Mouse (Mus musculus): Measurements from ENCODE around the gene Pepd.
A peak's percentile ranks its signal among the peaks of the same experiment; 100 is the strongest.

The Pepd gene

DNA sequence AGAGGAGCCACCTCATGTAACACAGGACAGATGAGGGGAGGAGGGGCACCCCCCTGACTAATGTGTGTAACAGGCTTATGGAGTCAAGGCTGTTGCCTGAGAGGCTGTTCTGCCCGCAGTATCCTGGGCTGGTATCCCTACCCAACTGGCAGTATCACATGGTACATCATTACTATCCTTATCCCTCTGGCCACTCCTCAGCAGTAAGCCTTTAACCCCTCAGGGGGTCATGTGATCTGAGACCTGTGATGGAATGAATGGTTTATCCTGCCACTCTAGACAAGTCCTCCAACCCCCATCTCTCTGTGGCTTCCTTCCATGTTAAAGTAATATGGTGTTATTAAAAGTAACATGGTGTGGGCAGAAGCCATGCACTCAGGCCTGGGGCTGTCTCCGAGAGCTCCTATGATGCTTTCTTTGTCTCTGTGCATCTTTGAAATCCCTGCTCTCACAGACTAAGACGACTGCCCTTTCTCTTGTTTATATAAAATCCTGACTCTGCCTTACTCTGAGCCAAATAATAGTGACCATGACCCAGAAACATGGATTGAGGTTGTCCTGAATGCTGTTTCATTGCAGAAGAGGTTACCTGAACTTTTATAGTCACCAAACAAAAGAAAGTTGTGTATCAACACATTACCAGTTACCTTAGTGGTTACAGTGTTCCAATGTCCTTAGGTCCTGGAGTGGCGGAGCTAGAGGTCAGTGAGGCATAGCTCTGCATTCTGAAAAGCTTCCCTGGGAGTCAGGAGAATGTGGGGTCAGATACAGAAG, 71.7 kb downstream of the Pepd start:
- DNase-seq (ENCODE audit: low spot score) = no peak

DNA sequence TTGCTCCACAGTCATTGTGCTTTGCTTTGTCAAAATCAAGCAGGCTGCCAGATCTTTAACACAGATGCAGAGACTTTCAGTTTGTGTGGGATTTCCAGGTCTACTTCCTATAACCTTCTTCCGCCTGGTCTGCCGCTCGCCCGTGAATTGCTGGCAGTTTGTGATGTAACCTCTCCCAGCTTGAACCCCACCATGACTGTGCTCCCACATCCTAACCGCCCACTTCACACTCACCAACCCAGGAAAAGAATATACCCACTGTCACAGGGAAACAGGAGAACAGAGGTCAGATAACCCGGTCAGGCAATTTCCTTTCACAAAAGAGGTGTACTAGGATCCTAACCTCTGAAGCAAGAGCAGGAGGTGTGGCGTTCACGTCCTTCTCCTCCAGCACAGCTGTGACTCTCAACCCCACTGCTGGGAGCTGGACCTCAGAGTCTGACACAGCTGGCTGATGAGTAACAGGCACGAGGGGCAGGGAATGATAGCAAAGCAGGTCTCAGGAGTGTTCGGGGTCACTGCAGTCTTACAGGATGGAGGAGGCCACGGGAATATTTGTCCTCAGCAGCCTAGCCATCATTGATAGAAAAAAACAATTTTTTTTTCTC, 72.5 kb downstream of the Pepd start:
- no peak for DNase-seq (ENCODE audit: low spot score)

DNA sequence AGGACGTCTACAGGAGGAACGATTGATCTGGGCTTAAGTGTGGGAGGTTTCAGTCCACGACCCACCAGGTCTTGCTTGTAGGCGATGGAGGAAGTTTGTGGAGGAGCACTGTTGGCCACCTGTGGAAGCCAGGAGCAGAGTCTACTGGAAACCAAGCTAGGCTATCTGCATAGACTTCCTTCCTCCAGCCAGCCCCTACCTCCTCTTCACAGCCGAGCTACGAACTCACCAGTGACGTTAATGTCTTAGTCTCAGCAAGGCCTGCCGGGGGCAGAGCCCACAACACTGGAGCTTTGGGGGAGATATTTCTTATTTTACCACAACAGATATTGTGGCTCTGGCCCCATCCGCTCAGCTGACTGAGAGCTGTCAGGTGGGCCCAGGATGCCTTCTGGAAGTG, 73.0 kb downstream of the Pepd start:
- DNase-seq (ENCODE audit: low spot score) = no peak

DNA sequence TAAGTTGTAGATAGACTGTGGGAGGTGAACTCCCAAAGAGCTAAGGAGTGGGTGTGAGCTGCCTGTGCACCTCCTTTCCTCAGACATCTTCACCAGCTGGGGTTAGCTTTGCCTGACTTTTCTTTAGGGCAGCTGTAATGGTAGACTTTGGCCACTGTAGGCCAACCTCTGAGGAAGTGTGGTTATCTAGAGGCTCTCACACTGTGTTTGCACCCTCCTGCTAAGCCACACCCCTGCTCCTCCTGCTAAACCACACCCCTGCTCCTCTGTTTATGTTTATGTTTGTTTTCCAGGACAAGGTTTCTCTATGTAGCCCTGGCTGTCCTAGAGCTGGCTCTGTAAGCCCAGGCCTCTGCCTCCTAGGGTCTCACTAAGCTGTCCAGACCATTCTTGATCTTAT, 73.5 kb downstream of the Pepd start:
- DNase-seq (ENCODE audit: low spot score) = no peak

DNA sequence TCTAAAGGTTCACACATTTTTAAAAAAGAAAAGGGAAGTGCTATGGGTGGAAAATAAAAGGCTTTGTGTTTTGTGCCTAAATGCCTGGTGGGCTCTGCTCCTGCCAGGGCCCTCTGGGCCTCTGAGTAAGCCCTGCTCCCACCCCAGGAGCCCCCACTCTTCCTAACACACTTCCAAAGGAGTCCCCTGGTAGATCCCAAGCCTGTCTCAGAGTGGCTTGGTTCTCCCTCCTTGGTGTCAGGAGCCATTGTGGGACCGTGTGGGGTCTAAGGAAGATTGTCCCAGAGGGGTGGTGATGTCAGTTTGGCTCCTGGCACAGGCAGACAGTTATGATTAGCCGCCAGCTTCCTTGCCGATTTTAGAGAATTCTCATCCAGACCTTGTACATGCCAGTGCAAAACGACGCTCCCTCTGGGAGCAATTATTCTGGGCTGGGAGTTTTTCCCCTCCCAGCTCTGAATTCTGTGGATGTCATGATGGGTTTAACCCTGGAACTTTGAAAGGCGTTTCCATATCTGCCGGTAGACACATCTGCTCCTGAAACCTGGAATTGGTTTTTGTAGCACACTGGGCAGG, 74.5 kb downstream of the Pepd start:
- DNase-seq (ENCODE audit: low spot score) = no peak

DNA sequence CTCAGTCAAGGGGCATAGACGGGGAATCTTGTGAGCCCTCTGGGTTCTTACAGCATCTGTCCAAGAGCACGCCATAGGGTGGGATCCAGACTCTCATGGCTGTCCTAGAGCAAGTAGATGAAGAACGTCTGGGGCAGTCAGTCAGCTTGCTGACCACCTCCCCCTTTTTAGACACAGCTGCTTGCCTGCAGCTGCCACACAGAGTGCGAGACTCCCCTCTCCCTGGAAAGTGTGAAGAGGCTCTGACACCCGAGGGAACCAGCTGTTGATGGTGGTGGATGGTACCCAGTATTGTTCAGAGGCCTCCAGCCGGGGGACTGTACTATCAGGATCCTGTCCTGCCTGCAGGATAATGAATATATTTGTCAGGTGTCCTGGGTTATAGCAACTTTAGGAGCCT, 75.1 kb downstream of the Pepd start:
- DNase-seq (ENCODE audit: low spot score) = no peak

DNA sequence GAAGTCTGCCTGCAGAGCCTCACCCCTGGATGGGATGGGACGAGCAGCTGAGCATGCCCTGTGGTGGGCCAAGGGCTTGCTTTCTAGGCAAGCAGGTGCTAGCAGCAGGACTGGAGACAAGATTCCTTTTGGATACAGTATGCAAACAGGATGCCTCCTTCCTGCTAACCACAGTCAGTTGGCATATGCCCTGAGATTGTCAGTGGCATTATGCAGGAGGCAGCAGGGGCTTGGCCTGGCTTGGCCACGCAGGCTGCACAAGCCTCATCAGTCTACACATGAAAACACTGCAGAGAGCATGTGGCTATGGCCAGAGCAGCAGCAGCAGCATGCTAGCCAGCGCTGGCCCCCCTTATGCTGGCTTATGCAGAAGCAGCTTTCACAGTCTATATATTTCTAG, 76.3 kb downstream of the Pepd start:
- DNase-seq (ENCODE audit: low spot score) = no peak

DNA sequence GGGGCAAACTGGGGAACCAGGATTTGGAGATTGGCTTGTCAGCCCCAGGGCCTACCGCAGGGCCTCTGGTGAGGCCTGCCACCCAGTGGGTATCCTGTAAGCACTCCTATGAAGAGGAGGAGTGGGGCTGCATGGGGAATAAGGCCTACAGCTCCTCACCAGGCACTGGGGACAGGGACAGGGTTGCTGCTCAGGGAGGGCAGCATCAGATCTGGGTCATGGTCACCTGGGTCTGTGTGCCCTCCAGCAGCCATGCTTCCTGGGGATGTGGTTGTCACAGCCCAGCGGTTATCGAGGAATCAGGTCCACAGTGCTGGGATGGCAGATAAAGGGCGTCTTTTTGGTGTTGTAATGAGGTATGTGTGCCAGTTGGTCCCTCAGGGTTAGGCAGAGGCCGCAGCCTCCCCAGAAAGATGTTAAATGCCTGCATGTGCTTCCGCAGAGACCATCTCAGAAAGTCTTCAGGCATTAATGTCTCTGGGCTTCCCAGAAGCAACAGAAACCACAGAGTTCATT, 79.6 kb downstream of the Pepd start:
- DNase-seq (ENCODE audit: low spot score) = no peak

DNA sequence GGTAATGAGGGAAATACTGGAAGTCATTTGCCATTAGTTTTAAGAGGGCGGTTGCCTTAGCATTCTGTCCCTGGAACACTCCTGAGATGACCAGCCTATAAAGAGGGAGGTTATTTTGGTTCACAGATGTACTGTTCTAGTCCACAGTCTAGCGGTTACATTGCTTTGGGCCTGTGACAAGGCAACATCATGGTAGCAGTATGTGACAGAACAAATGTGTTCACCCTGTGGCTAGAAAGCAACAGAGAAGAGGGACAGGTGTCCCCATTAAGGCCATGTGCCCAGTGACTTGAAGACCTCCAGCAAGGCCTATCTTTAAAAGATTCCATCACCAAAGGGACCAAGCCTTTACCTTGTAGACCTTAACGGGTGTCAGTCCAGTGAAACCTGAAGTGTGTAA, 80.6 kb downstream of the Pepd start:
- DNase-seq (ENCODE audit: low spot score) = no peak

DNA sequence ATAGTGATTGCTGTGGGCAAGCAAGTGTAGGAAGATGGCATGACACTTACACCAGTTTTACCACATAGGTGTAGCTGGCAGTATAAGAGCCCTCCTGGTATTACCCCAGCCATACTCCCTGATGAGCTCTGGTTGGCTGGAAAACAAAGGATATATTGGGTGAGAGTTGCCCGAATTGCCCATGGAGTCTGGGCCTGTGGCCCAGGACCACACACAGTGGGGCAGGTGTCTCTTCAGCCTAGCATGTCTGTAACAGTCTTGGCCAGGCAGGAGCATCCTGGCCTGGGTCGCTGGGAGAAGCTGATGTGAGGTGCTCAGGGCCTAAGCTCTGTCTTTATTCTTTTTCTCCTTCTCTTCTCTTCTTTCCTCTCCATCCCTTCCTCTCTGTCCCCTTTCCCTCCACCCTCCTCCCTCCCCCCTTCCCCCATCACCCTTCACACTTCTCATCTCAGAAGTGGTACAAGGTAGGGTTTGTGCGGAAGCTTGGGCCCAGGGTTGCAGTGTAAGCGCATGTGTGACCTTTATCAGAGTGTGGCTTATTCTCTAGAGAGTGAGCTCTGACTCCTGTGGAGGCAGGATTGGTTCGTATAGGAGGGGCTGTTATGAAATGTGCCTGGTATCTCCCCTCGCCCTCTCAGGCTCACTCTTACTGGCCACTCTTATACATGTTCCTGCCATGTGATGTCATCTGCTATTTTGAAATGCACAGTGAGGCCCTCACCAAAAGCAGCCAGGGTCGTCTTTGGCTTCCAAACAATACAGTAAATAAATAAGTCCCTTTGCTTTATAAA, 83.9 kb downstream of the Pepd start:
- no peak for DNase-seq (ENCODE audit: low spot score)

DNA sequence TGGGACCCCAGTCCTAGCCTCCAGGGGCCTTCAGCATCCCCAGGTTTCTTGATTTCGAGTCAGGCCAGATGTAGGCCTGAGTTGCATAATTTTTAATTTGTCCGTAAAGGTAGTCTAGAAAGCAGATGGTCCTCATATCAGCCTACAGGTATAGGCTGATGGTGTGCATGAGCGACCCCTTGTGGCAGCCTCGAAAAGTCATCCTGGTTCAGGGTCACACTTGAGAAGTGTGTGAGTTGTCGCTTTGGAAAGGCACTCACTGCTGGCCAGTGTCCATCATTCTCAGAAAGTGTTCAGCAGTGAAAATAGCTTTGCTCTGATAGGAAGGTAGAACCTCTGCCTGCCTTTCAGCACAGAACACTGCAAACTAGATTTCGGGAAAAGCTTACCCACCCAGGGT, 88.7 kb downstream of the Pepd start:
- no peak for DNase-seq (ENCODE audit: low spot score)

DNA sequence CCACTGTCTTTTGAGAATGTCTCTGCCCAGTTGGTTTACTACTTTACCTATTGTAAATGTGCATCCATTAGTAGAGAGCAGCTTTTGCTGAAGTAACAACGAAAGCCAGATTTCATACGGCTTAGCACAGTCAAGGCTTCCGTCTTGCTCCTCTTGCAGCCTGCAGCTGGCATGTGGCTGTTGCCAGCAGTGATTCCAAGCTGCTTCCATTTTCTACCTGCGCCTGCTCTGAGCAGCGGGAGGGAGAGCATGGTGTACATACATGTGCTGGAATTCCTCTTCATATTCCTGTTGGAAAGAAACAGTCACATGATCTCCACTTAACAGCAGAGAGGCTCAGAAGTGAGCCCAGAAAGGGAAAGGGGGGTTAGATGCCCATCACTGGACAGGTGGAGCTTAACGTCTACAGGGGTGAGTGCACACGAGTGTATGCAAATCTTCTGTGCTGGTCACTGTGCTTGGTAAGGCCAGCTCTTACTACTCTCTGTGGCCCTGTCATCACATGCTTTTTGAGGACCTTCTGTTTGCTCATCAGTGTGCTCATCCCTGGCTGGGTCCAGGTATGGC, 91.1 kb downstream of the Pepd start:
- no peak for DNase-seq (ENCODE audit: low spot score)

DNA sequence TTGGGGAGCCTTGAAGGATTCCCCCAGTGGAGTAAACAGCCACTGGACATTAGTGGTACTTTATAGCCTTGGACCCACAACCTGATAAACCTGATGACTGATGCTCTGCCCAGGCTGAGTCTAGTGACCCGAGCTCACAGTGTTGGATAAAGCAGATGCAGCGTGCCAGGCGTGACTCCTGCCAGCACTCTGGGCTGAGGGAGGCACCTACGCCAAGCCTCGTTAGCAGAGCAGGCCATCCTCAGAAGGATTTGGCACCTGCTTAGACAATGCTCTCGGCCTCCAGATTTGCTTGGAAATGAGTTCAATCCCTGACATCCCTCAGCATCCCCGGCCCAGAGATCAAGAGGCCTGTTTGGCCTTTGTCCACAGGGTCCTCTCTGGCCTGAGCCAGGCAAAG, 94.5 kb downstream of the Pepd start:
- DNase-seq (ENCODE audit: low spot score) = no peak

DNA sequence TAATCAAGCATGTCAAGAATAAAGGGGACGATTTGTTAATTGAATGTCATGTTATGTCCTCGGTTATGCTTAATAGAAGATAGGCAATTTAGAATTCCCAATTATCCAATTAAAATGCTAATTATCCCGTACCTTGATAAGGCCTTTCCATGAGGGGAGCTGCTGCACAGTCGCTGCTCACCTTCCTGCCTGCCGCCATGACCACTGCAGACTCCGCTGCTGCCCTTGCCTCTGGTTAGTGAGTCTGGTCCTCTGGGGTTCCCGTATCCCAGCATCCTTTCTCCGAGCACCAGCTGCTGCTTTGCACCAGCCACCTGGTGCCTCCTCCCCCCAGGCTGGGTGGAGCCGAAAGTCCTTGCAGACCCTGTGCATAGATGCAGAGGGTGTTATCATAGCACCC, 101.0 kb downstream of the Pepd start:
- no peak for DNase-seq (ENCODE audit: low spot score)

DNA sequence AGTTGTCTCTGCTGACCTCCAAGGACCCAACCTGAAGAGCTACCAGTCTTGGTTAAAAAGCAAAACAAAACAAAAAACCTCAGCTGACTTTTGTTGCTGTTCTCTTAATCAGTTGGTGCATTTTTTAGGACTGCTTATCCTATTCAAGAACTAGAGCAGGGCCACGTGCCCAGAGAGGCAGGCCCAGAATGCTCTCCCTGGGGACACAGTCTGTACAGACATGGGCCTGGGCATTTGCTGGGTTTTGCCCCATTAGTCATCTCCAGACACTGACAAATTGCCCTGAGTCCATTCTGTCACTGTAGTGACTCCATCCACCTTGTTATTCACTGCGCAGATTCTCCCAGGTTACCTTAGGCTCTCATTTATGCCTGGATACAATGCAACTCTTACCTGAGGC, 103.1 kb downstream of the Pepd start:
- DNase-seq (ENCODE audit: low spot score) = peak; percentile 79

DNA sequence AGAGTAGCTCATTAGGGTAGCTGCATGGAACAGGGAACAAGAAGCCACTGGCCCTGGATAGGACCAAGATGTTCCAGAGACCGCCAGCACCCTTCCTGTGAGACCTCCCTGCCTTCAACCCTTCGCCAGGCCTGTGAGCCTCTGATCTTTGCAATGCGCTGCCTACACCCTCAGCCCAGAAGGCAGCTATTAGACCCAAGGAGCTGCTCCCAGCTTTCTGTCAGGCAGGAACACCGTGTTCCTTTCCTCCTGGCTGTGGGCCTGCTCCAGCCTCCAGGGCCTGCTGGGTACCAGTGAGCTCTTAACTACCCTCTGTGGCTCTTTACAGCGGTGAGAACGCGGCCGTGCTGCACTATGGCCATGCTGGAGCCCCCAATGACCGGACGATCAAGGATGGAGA, 109.2 kb downstream of the Pepd start:
- DNase-seq (ENCODE audit: low spot score) = no peak

DNA sequence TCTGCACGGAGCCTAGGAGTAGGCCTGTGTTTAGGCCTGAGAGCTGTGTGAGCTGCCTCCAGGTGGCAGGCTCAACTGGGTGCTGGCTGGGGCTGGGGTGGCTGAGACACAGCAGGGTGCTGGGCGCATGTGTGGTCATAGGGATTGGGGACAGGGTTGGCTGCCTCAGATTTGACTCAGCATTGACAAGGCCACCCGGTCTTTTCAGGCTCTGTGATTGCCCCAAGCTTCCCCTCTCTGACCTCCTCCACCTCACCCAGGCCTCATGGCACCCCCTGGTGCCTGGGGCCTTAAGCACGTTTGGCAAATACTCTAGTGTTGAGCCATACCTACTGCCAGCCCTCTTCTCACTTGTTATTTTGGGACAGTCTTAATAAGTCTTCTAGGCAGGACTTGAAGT, 111.1 kb downstream of the Pepd start:
- peak; percentile 61 for DNase-seq (ENCODE audit: low spot score)

DNA sequence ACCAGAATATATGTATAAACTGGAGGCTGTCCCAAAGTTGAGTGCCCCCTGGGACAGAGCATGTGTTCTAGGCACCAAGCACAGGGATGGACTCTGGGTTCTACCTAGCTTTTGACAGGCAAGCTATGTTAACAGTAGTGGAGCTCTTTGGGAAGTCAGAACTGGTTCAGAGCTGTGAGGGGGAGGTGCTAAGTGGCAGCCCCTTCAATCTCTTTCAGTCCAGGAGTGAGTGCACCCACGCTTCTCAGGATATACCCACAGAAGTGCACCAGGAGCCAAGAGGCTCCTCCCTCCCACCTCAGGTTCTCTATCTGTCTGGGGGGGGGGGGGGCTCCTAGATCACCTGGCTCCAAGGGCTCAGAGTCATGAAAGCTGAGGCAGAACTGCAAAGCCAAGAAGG, 112.2 kb downstream of the Pepd start:
- DNase-seq (ENCODE audit: low spot score) = no peak

DNA sequence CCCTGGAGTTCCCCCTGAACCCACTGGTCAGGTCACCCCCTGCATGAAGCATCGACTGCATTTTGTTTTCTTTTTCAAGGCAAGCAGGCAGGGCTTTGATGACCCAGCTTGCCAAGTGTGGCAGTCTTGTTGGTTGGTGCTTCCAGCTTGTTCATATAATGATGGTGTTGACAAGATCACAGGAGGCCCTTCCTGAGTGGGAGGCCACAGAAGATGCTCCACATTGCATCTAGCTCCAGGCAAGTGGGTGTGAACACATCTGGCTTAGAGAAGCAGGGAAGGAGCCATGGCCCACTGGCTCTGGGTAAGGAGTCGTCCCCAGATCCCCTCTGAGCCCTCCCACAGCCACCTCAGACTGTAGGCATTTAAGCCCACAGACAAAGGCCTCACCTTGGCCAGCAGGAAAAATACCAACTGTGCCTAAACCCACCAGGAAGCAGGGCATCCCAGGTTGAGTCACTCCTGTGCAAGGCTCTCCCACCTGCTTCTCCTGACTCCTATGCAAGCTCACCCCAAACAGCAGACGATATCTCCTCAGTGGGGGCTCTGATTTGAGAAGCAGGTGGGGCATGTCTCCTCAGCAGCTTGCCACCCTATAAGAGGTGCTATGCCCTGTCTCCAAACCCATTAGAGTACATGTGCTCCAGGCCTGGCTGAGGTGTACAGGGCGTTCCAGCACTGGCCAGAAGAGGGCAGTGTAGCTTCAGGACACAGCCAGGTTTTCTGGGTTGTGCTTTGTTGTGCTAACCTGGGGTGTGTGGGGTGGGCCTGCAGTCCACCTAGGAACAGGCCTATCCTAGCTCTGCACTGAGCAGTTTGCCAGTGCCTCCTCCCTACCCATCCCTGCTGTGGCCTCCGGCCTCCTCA, 113.5 kb downstream of the Pepd start:
- peak; percentile 71 for DNase-seq (ENCODE audit: low spot score)

DNA sequence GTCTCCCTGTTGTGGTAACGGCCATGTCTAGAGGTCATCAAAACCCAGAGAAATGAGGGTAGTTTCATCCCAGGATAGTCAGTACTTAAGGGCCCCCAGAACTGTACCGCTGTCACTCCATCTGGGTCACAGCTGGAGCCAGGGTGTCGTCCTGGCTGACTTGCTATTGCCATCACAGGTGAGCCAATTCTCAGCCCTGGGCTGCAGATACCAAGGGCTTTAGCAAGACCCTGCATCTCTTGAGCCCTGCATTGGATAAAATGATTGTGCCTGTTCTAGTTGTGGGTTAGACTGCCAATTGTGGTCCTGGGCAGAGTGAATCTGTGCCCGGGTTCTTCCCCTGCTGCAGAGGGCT, 114.1 kb downstream of the Pepd start:
- no peak for DNase-seq (ENCODE audit: low spot score)

DNA sequence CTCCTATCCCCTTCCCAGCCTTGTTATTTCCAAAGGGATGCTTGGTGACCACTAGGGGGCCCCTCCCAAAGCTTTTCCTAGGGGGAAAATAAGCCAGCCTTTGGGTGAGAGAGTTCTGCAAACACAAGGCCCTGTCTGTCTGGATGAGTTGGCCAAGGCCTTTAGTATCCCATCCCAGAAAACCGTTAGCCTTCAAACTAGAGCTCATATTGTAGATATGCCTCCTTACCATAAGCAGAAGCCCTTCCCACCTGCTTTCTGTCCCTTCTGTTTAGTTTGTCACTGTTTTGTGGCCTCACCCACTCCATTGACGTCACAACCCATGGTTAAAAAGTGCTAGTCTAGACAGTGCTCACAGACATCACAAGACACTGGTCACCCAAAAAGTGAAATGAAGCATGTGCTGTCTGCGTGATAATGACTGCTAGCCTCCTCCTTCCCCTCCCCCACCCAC, 114.7 kb downstream of the Pepd start:
- DNase-seq (ENCODE audit: low spot score) = no peak

Measured in adipocyte (in vitro differentiated cells).